Mouse (Mus musculus) kidney, adult 8-10 months (tissue): ENCODE measurements around the gene Hoxd4.

Experiments used
- DNase-seq, 2 experiments: peaks; one replicate each; pipeline ENCODE4 v3.0.0; 2022

Gene Hoxd4

DNA sequence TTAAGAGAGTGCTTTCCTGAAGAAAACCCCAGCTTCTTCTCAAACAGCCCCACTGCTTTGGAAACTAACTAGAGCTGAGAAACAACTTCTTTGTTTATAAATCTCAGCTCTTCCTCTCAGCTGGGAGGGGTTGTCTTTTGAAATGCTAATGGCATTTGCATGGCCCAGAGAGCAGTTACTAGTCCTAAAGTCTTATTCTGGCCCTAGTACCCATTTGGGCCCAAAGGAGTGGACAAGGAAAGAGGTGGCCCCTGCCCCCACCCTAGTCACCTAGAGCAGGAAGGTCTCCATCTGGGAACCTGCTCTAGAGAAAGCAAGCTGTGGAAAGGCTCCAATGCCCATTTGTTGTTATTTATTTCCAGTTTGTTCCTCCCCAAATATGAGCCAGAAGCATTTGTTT lies 19.3 kb downstream of the Hoxd4 start:
- no peak for DNase-seq

DNA sequence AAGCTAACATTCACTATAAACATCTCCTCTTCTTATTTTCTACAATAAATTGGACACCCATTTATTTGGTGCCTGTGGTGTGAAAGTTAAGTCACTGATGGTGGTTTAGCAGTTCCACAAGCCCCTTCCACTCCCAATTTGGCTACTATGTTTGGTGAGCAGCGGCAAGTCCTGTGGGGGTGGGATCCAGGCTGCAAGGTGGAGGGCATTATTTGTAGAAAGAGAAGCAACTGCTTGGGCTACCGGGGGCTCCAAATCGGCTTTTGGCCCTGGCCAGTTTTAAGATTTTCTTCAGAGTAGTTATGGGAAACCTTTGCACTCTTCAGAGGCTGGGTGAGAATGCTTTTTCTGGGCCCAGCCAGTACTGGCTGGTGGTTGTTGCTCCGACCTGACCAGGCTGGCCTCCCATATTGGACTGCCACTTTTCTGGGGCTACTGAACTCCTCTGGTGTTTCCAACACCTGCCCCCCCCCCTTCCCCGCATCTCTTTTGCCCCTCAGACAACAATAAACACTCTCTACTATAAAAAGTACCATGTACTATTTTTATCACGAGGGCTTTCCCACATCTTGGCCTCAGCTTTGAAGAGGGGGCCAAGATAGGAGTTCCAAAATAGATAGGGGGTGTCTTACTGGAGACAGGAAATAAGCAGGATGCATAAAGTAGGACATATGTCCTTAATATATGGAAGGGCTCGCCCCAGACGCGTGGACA lies 20.2 kb downstream of the Hoxd4 start:
- no peak for DNase-seq

GRCm38 (mm10) chr2:74732513-74733316 lies 21.0 kb downstream of the Hoxd4 start:
- DNase-seq = no peak

- no peak for DNase-seq
These were observed 21.6 kb downstream of the Hoxd4 start for GRCm38 (mm10) chr2:74733317-74733661.

GRCm38 (mm10) chr2:74733765-74734164 lies 22.0 kb downstream of the Hoxd4 start:
- DNase-seq = no peak

GRCm38 (mm10) chr2:74734451-74734850 lies 22.7 kb downstream of the Hoxd4 start:
- DNase-seq = no peak

DNA sequence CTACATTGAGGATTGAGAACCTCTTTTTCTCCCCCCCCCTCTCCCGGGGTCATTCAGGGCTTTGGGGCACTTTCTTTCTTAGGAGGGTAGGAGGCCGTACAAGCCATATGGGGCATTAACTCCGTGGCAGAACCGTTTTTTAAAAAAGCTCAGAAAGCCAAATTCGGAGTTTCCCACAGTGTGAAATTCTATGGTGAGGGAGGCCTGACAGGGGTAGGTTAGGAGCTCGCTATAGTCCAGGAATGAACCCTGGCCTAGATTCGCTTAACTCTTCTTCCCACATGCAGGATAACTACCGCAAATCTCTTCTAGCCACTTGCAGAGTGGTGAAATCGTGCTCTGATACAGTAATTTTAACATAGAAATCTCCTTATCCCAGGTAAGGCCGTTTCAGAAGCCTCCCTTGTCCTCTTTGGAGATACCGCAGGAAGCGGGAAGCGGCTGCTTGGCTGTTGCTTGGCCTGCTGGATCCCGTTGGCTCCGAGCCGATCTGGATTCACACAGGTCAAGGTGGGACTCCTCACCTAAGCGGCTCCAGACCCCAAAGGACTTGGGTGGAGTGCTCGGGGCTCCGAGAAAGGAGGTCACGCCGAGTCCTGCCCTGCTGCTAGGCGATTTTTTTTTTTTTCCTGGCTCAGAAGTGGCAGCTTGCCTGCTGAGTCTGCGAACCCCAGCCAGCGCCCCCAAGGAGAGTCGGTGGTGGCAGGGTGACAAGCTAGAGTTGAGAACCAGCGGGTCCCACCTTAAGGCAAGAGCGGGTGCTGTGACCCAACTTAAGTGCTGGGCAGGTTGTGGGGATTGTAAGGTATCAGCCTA lies 23.5 kb downstream of the Hoxd4 start:
- DNase-seq = no peak

DNA sequence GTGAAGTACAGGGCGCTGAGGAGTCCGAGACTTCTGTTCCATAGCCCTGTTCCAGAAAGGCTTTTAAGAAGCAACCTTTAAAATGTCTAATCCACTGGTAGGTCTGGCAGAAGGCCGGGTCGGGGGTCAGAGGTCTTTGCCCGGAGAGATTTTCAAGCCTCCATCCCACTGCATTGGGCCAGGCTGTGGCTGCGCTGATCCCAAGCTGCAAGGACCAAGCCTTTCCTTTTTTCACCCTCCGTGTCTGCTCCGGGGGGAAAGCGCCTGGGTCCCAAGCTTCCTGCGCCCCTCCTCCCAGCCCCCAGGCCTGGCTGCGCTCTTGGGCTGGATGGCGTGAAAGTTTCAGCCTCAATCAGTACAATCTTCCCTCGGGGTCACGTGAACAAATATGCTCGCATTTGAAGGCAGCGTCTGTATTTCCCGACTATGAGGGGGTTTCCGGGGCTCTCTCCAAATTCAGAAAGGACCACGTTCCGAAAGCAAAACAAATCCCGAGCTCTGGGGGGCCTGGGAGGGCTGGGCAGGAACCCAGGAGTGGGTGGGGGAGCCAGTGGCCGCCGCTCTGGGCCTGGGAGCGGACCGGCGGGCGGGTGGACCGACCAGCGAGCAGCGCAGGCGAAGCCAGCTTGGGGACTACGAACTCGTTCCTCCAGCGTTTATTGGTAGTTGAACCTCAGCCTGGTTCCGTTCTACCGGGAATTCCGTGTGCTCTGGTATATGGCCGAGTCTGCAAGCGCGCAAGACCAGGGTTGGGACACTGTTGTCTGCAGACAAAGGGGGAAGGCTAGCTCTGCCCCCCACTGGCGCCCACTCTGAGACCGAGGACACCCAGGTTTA lies 24.3 kb downstream of the Hoxd4 start:
- no peak for DNase-seq

GRCm38 (mm10) chr2:74736688-74737577 lies 25.2 kb downstream of the Hoxd4 start:
- DNase-seq = no peak

GRCm38 (mm10) chr2:74737578-74738070 lies 25.9 kb downstream of the Hoxd4 start:
- no peak for DNase-seq

DNA sequence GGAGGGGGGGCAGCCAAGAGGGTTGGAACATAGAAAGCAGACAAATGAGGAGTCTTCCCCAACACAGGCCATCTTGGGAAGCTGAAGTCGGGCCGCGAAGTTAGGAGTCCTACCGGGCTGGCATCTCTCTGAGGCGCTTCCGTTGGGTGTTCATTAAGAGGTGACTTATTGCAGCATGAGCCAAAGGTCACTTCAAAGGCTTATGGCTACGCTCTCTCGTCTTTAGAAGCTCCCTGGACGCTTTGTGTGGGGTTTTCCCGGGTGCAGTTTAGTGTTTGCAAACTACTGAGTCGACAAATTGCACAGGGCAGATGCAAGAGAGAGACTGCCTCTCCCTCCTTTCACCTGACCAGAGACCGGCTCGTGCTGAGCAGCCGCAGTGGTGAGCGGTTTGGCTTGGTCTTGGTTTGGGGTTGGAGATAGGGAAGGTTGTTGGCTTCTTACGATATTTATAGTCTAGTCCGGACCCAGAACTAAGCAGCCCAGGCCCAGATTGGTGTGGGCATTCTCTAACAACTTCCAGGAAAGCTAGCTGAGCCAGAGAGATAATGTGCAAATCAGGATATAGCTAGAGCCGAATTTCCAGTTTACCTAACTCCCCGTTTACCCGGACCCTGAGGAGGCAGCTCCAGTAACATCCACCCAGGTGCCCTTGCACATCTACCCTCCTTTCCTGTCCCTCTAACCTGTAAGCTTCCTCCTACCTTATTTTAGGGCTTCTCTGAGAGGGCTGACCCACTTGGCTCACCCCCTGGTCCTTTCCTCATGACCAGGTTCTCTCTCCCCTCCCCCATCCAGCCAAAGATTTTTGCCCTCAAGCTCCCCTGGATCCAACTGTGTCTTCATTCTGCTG lies 27.1 kb downstream of the Hoxd4 start:
- DNase-seq = peak in 1 of 2 experiments; percentile 46

- DNase-seq = no peak
These were observed 27.7 kb downstream of the Hoxd4 start for GRCm38 (mm10) chr2:74739476-74739800.

DNA sequence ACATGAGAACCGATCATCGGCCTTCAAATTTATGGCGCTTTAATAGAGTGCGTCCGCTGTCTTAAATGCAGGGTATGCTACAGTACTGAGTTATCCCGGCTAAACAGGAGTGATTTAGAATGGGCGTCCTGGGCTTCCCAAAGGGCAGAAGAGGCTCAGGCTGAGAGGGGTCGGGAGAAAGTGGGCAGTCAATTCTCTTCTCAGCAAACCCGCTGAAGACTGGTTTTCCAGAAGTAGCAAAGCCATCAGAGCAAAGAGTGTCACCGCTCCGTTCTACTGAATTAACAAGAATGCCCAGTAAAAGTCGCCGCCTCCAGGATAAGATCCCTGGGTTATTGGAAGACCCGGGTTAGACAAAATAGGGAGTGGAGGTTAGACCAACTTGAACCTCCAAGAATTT lies 28.1 kb downstream of the Hoxd4 start:
- DNase-seq = no peak

GRCm38 (mm10) chr2:74740311-74741091 lies 28.8 kb downstream of the Hoxd4 start:
- no peak for DNase-seq

DNA sequence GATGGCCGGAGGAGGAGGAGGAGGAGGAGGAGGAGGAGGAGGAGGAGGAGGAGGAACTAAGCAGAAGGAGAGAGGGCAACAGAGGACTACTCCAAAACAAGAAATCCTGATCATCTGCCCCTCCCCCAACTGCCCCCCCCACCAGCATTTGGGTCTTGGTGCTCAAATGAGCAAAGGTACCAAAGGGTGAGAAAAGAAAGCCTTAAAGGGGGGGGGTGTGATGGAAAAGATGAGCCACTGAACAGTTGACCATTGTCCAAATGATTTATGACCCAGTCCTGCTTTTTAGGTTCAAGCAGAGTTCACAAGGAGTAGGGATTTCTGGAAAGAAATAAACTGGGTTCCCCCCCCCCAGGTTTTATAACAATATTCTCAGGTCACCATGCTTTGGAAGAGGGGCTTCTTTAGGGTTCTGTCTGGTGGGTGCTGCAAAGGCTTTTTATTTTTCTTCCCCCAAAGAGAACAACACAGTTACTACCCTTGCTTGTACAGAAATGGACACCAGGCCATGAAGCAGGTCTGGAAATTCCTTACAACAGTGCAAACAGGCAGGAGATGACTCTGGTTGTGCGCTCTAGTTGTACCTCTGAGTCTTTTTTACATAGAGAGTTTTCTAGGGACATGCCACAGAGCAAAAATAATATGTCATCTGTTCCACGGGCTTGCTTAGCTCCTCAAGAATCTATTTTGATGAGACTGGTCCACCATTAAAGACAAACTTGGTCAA lies 29.7 kb downstream of the Hoxd4 start:
- no peak for DNase-seq

- no peak for DNase-seq
These were observed 30.2 kb downstream of the Hoxd4 start for GRCm38 (mm10) chr2:74741979-74742277.

DNA sequence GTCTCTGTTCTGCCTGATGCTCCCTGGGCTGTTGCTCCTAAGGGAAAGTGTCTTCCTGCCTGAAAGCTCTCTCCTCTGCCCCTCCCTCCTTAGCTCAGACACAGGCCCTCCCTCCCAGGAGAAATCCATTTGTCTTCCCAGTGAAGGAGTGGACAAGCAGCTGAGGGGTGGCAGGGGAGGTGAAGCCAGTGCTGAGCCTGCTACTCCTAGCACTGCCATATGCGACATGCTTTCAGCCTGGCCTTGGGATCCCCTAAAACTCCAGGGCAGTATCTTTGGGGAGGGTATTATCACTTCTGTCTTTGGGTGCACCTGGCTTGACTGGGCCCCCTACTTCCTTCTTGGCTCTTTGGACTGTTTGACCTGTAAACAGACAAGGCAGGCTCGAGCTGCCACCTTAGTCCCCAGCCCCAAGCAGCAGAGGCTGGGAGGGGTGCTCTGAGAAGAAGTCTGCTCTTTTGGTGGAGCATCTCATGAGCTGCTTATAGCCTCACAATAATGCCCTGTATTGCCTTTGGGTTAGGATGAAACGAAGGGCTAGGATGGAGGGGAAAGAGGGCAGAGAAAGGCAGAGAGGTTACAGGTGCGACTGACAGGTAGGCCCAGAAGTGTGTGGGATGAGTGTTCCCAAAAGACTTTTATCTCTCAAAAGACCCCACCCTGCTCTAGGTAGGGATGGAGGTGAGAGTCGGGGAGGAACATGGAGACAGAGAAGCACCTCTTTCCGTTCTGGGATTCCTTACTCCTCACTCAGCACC lies 34.0 kb downstream of the Hoxd4 start:
- no peak for DNase-seq

GRCm38 (mm10) chr2:74746298-74746921 lies 34.7 kb downstream of the Hoxd4 start:
- DNase-seq = no peak
